Mouse (Mus musculus) embryonic facial prominence, embryonic 10.5 days (tissue): Measurements from ENCODE around the gene Hand2. TPM values are rescaled to one million over a fixed set of nuclear protein-coding genes. Genes with fewer than 3 reads are reported as not detected.

Experiments
- DNase-seq: peaks from one replicate; pipeline ENCODE4 v3.0.0-alpha.2; 2017; ENCODE audit warnings: low spot score
- H3K27ac ChIP-seq: fragments of 300-500 bp; sonication (generic); replicated peaks from 2 replicates; pipeline ENCODE4 v1.5.1; 2016; ENCODE audit warnings: mild to moderate bottlenecking
- H3K27me3 ChIP-seq: fragments of 300-500 bp; sonication (generic); replicated peaks from 2 replicates; pipeline ENCODE4 v1.6.1; 2016; ENCODE audit warnings: low read depth, mild to moderate bottlenecking; ENCODE audit not compliant: poor library complexity, severe bottlenecking
- H3K36me3 ChIP-seq: fragments of 300-500 bp; sonication (generic); replicated peaks from 2 replicates; pipeline ENCODE4 v1.6.1; 2016; ENCODE audit warnings: mild to moderate bottlenecking, moderate library complexity
- H3K4me1 ChIP-seq: fragments of 300-500 bp; sonication (generic); 2 replicates; pipeline ENCODE4 v1.6.1; 2016
- H3K4me3 ChIP-seq: fragments of 300-500 bp; sonication (generic); 2 replicates; pipeline ENCODE4 v1.5.1; 2016; ENCODE audit warnings: mild to moderate bottlenecking, moderate library complexity
- H3K9me3 ChIP-seq: fragments of 300-500 bp; sonication (generic); 2 replicates; pipeline ENCODE4 v1.6.1; 2016; ENCODE audit warnings: mild to moderate bottlenecking
- WGBS: fragments of 180-500 bp; shearing (Covaris S2); methylation state at CpG from one replicate; pipeline ENCODE4 v1.1.7; 2016; 5-methylcytosine and 5-hydroxymethylcytosine counted together
- polyA plus RNA-seq: library from polyadenylated mRNA; unstranded; fragments of >200 nt; fragmentation: Nextera tagmentation; extraction: Ambion mirVana; gene quantifications from 2 replicates; pipeline ENCODE4 v1.2.1, GENCODE M21; 2016

Gene Hand2
- 3.9 and 5.4 TPM in 2 replicates for polyA plus RNA-seq

GRCm38 (mm10) chr8:57320851-57321743 is at the start of gene Hand2:
Hand2 (plus strand) TSS chr8:57320983.
- under 1% methylated on average over 83 of the region's 83 CpGs for WGBS
- H3K4me3 ChIP-seq, result peak within 1 kb of the TSS; percentile 63
- peak; percentile 81 for DNase-seq
- H3K4me1 ChIP-seq, result peaks cover 19% of the 10 kb centered on the region
- no peaks in the 10 kb centered on the region for H3K9me3 ChIP-seq
- peak within 1 kb of the TSS; percentile 89 for H3K27ac ChIP-seq
- H3K36me3 ChIP-seq, result no peaks in the 10 kb centered on the region
- peaks cover 100% of the 10 kb centered on the region for H3K27me3 ChIP-seq

GRCm38 (mm10) chr8:57273055-57273454 is 47.7 kb upstream of the Hand2 start:
- no peak overlapping the region for H3K27ac ChIP-seq
- no peaks in the 10 kb centered on the region for H3K27me3 ChIP-seq
- H3K36me3 ChIP-seq, result no peaks in the 10 kb centered on the region
- WGBS, result 74% methylated on average over 3 of the region's 3 CpGs
- DNase-seq, result no peak
- no peak overlapping the region for H3K4me3 ChIP-seq
- no peaks in the 10 kb centered on the region for H3K9me3 ChIP-seq
- H3K4me1 ChIP-seq, result no peaks in the 10 kb centered on the region

GRCm38 (mm10) chr8:57293441-57293840 is 27.3 kb upstream of the Hand2 start:
- 60% methylated on average over 4 of the region's 4 CpGs for whole genome bisulfite sequencing
- peak; percentile 27 for DNase-seq
- no peaks in the 10 kb centered on the region for H3K27me3 ChIP-seq

GRCm38 (mm10) chr8:57303513-57303912 is 17.3 kb upstream of the Hand2 start:
- WGBS, result 59% methylated on average over 1 of the region's 1 CpGs
- DNase-seq, result no peak
- no peak overlapping the region for H3K27ac ChIP-seq
- no peaks in the 10 kb centered on the region for H3K4me1 ChIP-seq
- no peak overlapping the region for H3K4me3 ChIP-seq
- no peaks in the 10 kb centered on the region for H3K36me3 ChIP-seq
- H3K27me3 ChIP-seq, result peaks cover 13% of the 10 kb centered on the region
- H3K9me3 ChIP-seq, result no peaks in the 10 kb centered on the region

More at GRCm38 (mm10) chr8:57293441-57293840, 27.3 kb upstream of the Hand2 start:
- Histone ChIP-seq H3K4me1 (no peaks in the 10 kb centered on the region), H3K36me3 (no peaks in the 10 kb centered on the region), H3K9me3 (no peaks in the 10 kb centered on the region), H3K27ac (no peak overlapping the region), H3K4me3 (no peak overlapping the region)

GRCm38 (mm10) chr8:57304944-57305343 is 15.8 kb upstream of the Hand2 start:
- H3K27me3 ChIP-seq, result peaks cover 28% of the 10 kb centered on the region
- 50% methylated on average over 11 of the region's 11 CpGs for WGBS
- H3K4me1 ChIP-seq, result no peaks in the 10 kb centered on the region
- H3K27ac ChIP-seq, result no peak overlapping the region
- no peaks in the 10 kb centered on the region for H3K36me3 ChIP-seq
- no peaks in the 10 kb centered on the region for H3K9me3 ChIP-seq
- no peak overlapping the region for H3K4me3 ChIP-seq
- DNase-seq, result no peak

- H3K4me1 ChIP-seq, result no peaks in the 10 kb centered on the region
- no peak for DNase-seq
- no peaks in the 10 kb centered on the region for H3K36me3 ChIP-seq
- H3K27me3 ChIP-seq, result peaks cover 42% of the 10 kb centered on the region
- WGBS, result 61% methylated on average over 1 of the region's 1 CpGs
- no peak overlapping the region for H3K4me3 ChIP-seq
- H3K9me3 ChIP-seq, result no peaks in the 10 kb centered on the region
- H3K27ac ChIP-seq, result no peak overlapping the region
Measured at GRCm38 (mm10) chr8:57306441-57306840, 14.3 kb upstream of the Hand2 start.

GRCm38 (mm10) chr8:57309844-57310485 is 10.8 kb upstream of the Hand2 start:
- Histone ChIP-seq H3K27me3 (peaks cover 78% of the 10 kb centered on the region), H3K4me3 (no peak overlapping the region), H3K4me1 (peaks cover 15% of the 10 kb centered on the region), H3K9me3 (no peaks in the 10 kb centered on the region), H3K27ac (no peak overlapping the region), H3K36me3 (no peaks in the 10 kb centered on the region)
- no peak for DNase-seq
- 2% methylated on average over 1 of the region's 1 CpGs for WGBS

- under 1% methylated on average over 30 of the region's 30 CpGs for WGBS
- peaks cover 100% of the 10 kb centered on the region for H3K27me3 ChIP-seq
- no peaks in the 10 kb centered on the region for H3K9me3 ChIP-seq
- peak; percentile 66 for DNase-seq
- peak overlapping the region; percentile 50 for H3K4me3 ChIP-seq
- H3K36me3 ChIP-seq, result no peaks in the 10 kb centered on the region
- H3K4me1 ChIP-seq, result peaks cover 15% of the 10 kb centered on the region
- H3K27ac ChIP-seq, result peak overlapping the region; percentile 76
Measured at GRCm38 (mm10) chr8:57312031-57312981, 8.5 kb upstream of the Hand2 start.

- H3K4me1 ChIP-seq, result peaks cover 15% of the 10 kb centered on the region
- H3K27me3 ChIP-seq, result peaks cover 100% of the 10 kb centered on the region
- H3K36me3 ChIP-seq, result no peaks in the 10 kb centered on the region
- H3K9me3 ChIP-seq, result no peaks in the 10 kb centered on the region
- 2% methylated on average over 10 of the region's 10 CpGs for WGBS
- DNase-seq, result peak; percentile 26
- no peak overlapping the region for H3K4me3 ChIP-seq
- H3K27ac ChIP-seq, result 0 out of 2 replicates have a peak overlapping the region, but pooled peaks have one; percentile 57
Measured at GRCm38 (mm10) chr8:57313583-57313982, 7.2 kb upstream of the Hand2 start.

- H3K27ac ChIP-seq, result 0 out of 2 replicates have a peak overlapping the region, but pooled peaks have one; percentile 57
- no peaks in the 10 kb centered on the region for H3K36me3 ChIP-seq
- no peak overlapping the region; the same call in 1 of the 2 replicates for H3K4me3 ChIP-seq
- no peaks in the 10 kb centered on the region for H3K9me3 ChIP-seq
- peaks cover 15% of the 10 kb centered on the region for H3K4me1 ChIP-seq
- peak; percentile 56 for DNase-seq
- H3K27me3 ChIP-seq, result peaks cover 100% of the 10 kb centered on the region
- 1% methylated on average over 10 of the region's 10 CpGs for WGBS
Measured at GRCm38 (mm10) chr8:57314216-57314615, 6.6 kb upstream of the Hand2 start.

GRCm38 (mm10) chr8:57315471-57315870 is 5.3 kb upstream of the Hand2 start:
- H3K4me3 ChIP-seq, result no peak overlapping the region
- 4% methylated on average over 3 of the region's 3 CpGs for WGBS
- H3K9me3 ChIP-seq, result no peaks in the 10 kb centered on the region
- no peaks in the 10 kb centered on the region for H3K36me3 ChIP-seq
- H3K4me1 ChIP-seq, result peaks cover 15% of the 10 kb centered on the region
- H3K27me3 ChIP-seq, result peaks cover 100% of the 10 kb centered on the region
- H3K27ac ChIP-seq, result peak overlapping the region; percentile 30
- no peak for DNase-seq

GRCm38 (mm10) chr8:57317107-57317506 is 3.7 kb upstream of the Hand2 start:
- DNase-seq, result no peak
- peak overlapping the region; percentile 63; the same call in 1 of the 2 replicates for H3K4me3 ChIP-seq
- H3K27ac ChIP-seq, result no peak overlapping the region
- H3K27me3 ChIP-seq, result peaks cover 100% of the 10 kb centered on the region
- peaks cover 27% of the 10 kb centered on the region for H3K4me1 ChIP-seq
- no peaks in the 10 kb centered on the region for H3K9me3 ChIP-seq
- H3K36me3 ChIP-seq, result no peaks in the 10 kb centered on the region
